Mouse (Mus musculus) thymus, adult 2 months (tissue): ENCODE measurements around the gene Slc31a1.

ENCODE experiments used
- CTCF ChIP-seq: fragments of 200-500 bp; IDR thresholded peaks from 2 replicates; pipeline ENCODE4 v1.5.1; 2012; ENCODE audit warnings: mild to moderate bottlenecking, control low read depth, low read length, moderate library complexity, borderline replicate concordance; ENCODE audit not compliant: control insufficient read depth, poor library complexity, insufficient read depth; ENCODE audit errors: extremely low read depth
- POLR2A ChIP-seq: fragments of 200-500 bp; IDR thresholded peaks from 2 replicates; pipeline ENCODE4 v1.6.1; 2012; ENCODE audit warnings: mild to moderate bottlenecking, low read length, control low read depth, moderate library complexity; ENCODE audit not compliant: control insufficient read depth, poor library complexity, insufficient read depth; ENCODE audit errors: extremely low read depth

- TF ChIP-seq CTCF (no peak), POLR2A (no peak)
Measured at GRCm38 (mm10) chr4:62435081-62435480, 74.6 kb downstream of the Slc31a1 start, which contains the start of gene Rnf183.
